Mouse (Mus musculus) CH12.LX (cell line): ENCODE measurements around the gene Cd300ld4. TPM values are rescaled to one million over a fixed set of nuclear protein-coding genes. Genes with fewer than 3 reads are reported as not detected.

Experiments
- DNase-seq: peaks from one replicate; pipeline ENCODE4 v3.0.0-alpha.2; 2013; ENCODE audit errors: extremely low read depth
- H3K27ac ChIP-seq: 2 replicates; pipeline ENCODE4 v1.5.1; 2012; ENCODE audit warnings: low read depth, mild to moderate bottlenecking, control low read depth, moderate library complexity; ENCODE audit not compliant: insufficient read depth
- H3K27me3 ChIP-seq: replicated peaks from 2 replicates; pipeline ENCODE3; 2012; ENCODE audit warnings: inconsistent platforms
- H3K36me3 ChIP-seq, 2 experiments: replicated peaks in 1 of 2; 2 replicates each; pipeline versions ENCODE3 to v1.6.1; 2012; ENCODE audit warnings: inconsistent platforms in 1 of 2, low read length in 1 of 2, mild to moderate bottlenecking in 1 of 2, mixed read lengths in 1 of 2, moderate library complexity in 1 of 2; ENCODE audit not compliant: control insufficient read depth in 1 of 2, insufficient read depth in 1 of 2
- H3K4me1 ChIP-seq, 2 experiments: 2 replicates each; pipeline ENCODE4 v1.6.1; 2012; ENCODE audit warnings: inconsistent platforms in 1 of 2, moderate library complexity in 1 of 2; ENCODE audit not compliant: insufficient read depth in 2 of 2, control insufficient read depth in 1 of 2
- H3K4me2 ChIP-seq: 2 replicates; pipeline ENCODE4 v1.6.1; 2012; ENCODE audit warnings: low read depth, mild to moderate bottlenecking, control low read depth; ENCODE audit not compliant: poor library complexity, insufficient read depth, severe bottlenecking
- H3K4me3 ChIP-seq, 3 experiments: fragments of 150-350 bp in 1 of 3; sonication (generic) in 1 of 3; replicated peaks in 1 of 3; 2 replicates each; pipeline versions ENCODE3 to v1.5.1; 2011 to 2012; ENCODE audit warnings: low read depth in 2 of 3, low read length in 2 of 3, mild to moderate bottlenecking in 2 of 3, moderate library complexity in 2 of 3, control low read depth in 1 of 3, improper control_type of control experiment in 1 of 3, inconsistent platforms in 1 of 3, mixed read lengths in 1 of 3; ENCODE audit not compliant: poor library complexity in 1 of 3
- H3K79me2 ChIP-seq: replicated peaks from 2 replicates; pipeline ENCODE4 v1.6.1; 2012; ENCODE audit warnings: mild to moderate bottlenecking, moderate library complexity; ENCODE audit not compliant: control insufficient read depth, poor library complexity, insufficient read depth, severe bottlenecking; ENCODE audit errors: extremely low read depth
- H3K9ac ChIP-seq: 2 replicates; pipeline ENCODE4 v1.6.1; 2012; ENCODE audit warnings: low read depth, mild to moderate bottlenecking, control low read depth, moderate library complexity; ENCODE audit not compliant: insufficient read depth
- H3K9me3 ChIP-seq: replicated peaks from 2 replicates; pipeline ENCODE3; 2012; ENCODE audit warnings: low read length, inconsistent platforms, mixed read lengths
- CHD1 ChIP-seq: IDR thresholded peaks from 2 replicates; pipeline ENCODE4 v1.6.1; 2012; ENCODE audit warnings: low read depth, low read length, improper control_type of control experiment, inconsistent platforms
- CHD2 ChIP-seq: IDR thresholded peaks from 2 replicates; pipeline ENCODE4 v1.6.1; 2011; ENCODE audit warnings: low read length, improper control_type of control experiment
- EP300 ChIP-seq: IDR thresholded peaks from 2 replicates; pipeline ENCODE4 v1.6.1; 2011; ENCODE audit warnings: low read length, improper control_type of control experiment
- ETS1 ChIP-seq: conservative IDR thresholded peaks from 2 replicates; pipeline ENCODE4 v1.6.1; 2012; ENCODE audit warnings: low read depth, mild to moderate bottlenecking, inconsistent platforms, low read length, improper control_type of control experiment, moderate library complexity
- JUND ChIP-seq: conservative IDR thresholded peaks from 2 replicates; pipeline ENCODE4 v1.6.1; 2011; ENCODE audit warnings: low read depth, low read length, improper control_type of control experiment
- KAT2A ChIP-seq: IDR thresholded peaks from 2 replicates; pipeline ENCODE4 v1.6.1; 2012; ENCODE audit warnings: low read length, improper control_type of control experiment, inconsistent platforms; ENCODE audit not compliant: insufficient replicate concordance
- MAFK ChIP-seq: IDR thresholded peaks from 2 replicates; pipeline ENCODE4 v1.6.1; 2011; ENCODE audit warnings: low read length, improper control_type of control experiment; ENCODE audit not compliant: insufficient replicate concordance
- MAX ChIP-seq: IDR thresholded peaks from 2 replicates; pipeline ENCODE4 v1.6.1; 2011; ENCODE audit warnings: low read length, improper control_type of control experiment
- MXI1 ChIP-seq: IDR thresholded peaks from 2 replicates; pipeline ENCODE4 v1.6.1; 2011; ENCODE audit warnings: mild to moderate bottlenecking, low read depth, low read length, improper control_type of control experiment
- MYC ChIP-seq: IDR thresholded peaks from 2 replicates; pipeline ENCODE4 v1.6.1; 2011; ENCODE audit warnings: low read depth, mild to moderate bottlenecking, improper control_type of control experiment, low read length
- NELFE ChIP-seq: IDR thresholded peaks from 2 replicates; pipeline ENCODE4 v1.6.1; 2011; ENCODE audit warnings: low read depth, low read length, improper control_type of control experiment
- NRF1 ChIP-seq: IDR thresholded peaks from 2 replicates; pipeline ENCODE4 v1.6.1; 2014; ENCODE audit warnings: low read depth, mild to moderate bottlenecking, inconsistent platforms, low read length, improper control_type of control experiment, moderate library complexity
- POLR2A ChIP-seq: IDR thresholded peaks from 2 replicates; pipeline ENCODE4 v1.6.1; 2011; ENCODE audit warnings: low read depth, mild to moderate bottlenecking, improper control_type of control experiment, low read length
- POLR2AphosphoS2 ChIP-seq: IDR thresholded peaks from 2 replicates; pipeline ENCODE4 v1.6.1; 2011; ENCODE audit warnings: low read depth, low read length, improper control_type of control experiment
- SMC3 ChIP-seq: IDR thresholded peaks from 2 replicates; pipeline ENCODE4 v1.6.1; 2011; ENCODE audit warnings: low read depth, low read length, improper control_type of control experiment
- TCF12 ChIP-seq: IDR thresholded peaks from 2 replicates; pipeline ENCODE4 v1.6.1; 2014; ENCODE audit warnings: low read depth, mild to moderate bottlenecking, inconsistent platforms, low read length, improper control_type of control experiment
- UBTF ChIP-seq: IDR thresholded peaks from 2 replicates; pipeline ENCODE4 v1.6.1; 2012; ENCODE audit warnings: low read depth, mild to moderate bottlenecking, inconsistent platforms, low read length, improper control_type of control experiment, moderate library complexity
- USF1 ChIP-seq: IDR thresholded peaks from 2 replicates; pipeline ENCODE4 v1.6.1; 2014; ENCODE audit warnings: low read depth, mild to moderate bottlenecking, inconsistent platforms, low read length, improper control_type of control experiment
- USF2 ChIP-seq: conservative IDR thresholded peaks from 2 replicates; pipeline ENCODE4 v1.6.1; 2011; ENCODE audit warnings: low read depth, low read length, improper control_type of control experiment
- ZC3H11A ChIP-seq: IDR thresholded peaks from 2 replicates; pipeline ENCODE4 v1.6.1; 2012; ENCODE audit warnings: low read depth, mild to moderate bottlenecking, inconsistent platforms, low read length, improper control_type of control experiment
- ZKSCAN1 ChIP-seq: IDR thresholded peaks from 2 replicates; pipeline ENCODE4 v1.6.1; 2012; ENCODE audit warnings: low read depth, inconsistent platforms, low read length, improper control_type of control experiment, borderline replicate concordance
- ZMIZ1 ChIP-seq: IDR thresholded peaks from 2 replicates; pipeline ENCODE4 v1.6.1; 2012; ENCODE audit warnings: low read depth, mild to moderate bottlenecking, inconsistent platforms, low read length, improper control_type of control experiment
- ZNF384 ChIP-seq: IDR thresholded peaks from 2 replicates; pipeline ENCODE4 v1.6.1; 2012; ENCODE audit warnings: low read depth, low read length, improper control_type of control experiment, inconsistent platforms
- dilution Hi-C: fragments of 300-500 bp; cut with MboI; formaldehyde crosslinking; loops from 2 replicates; pipeline ENCODE4 v1.14.3; 2020; ENCODE audit warnings: low sequenced_read_pairs; ENCODE audit not compliant: extremely low pct_unique_long_range_greater_than_20kb, extremely low pct_ligation_motif_present
- in situ Hi-C: fragments of 300-500 bp; cut with MboI; formaldehyde crosslinking; loops from 3 replicates; pipeline ENCODE4 v1.14.3; 2019; ENCODE audit warnings: low sequenced_read_pairs, low pct_ligation_motif_present, low pct_unique_long_range_greater_than_20kb, mixed read lengths
- polyA plus RNA-seq: library from polyadenylated mRNA; unstranded; fragments of >175 nt; gene quantifications from 2 replicates; pipeline ENCODE4 v1.2.1, GENCODE M21; 2012; ENCODE audit warnings: low read depth; ENCODE audit not compliant: insufficient read length
- total RNA-seq, 2 experiments: library from RNA; depleted of rRNA; stranded (reverse); fragments of 300-350 nt in 1 of 2; fragments of >200 nt in 1 of 2; gene quantifications; 2 replicates each; pipeline ENCODE4 v1.2.3; 2012 to 2014

The Cd300ld4 gene
- total and polyA plus RNA-seq, 3 experiments, result not detected

- no peak within 1 kb of the TSS for H3K27ac ChIP-seq
- H3K4me3 ChIP-seq, result no peak within 1 kb of the TSS
Measured at GRCm38 (mm10) chr11:115062077-115062476, 35.3 kb upstream of the Cd300ld4 start, which contains the start of gene Cd300e. Cd300e (minus strand) TSS chr11:115062177.

GRCm38 (mm10) chr11:115059797-115060196 is 33.0 kb upstream of the Cd300ld4 start:
- H3K27ac ChIP-seq, result no peak overlapping the region
- TF ChIP-seq MXI1 (no peak), KAT2A (no peak), EP300 (no peak), NELFE (no peak), CHD1 (no peak), JUND (no peak), ZC3H11A (no peak), ZKSCAN1 (no peak), SMC3 (no peak), UBTF (no peak), USF1 (no peak), ETS1 (no peak), ZNF384 (no peak)
- TF ChIP-seq, all 38 proteins: peak for 0
- no peaks in the 10 kb centered on the region for H3K9me3 ChIP-seq
- H3K36me3 ChIP-seq, result no peaks in the 10 kb centered on the region
- H3K9ac ChIP-seq, result no peak overlapping the region
- H3K4me1 ChIP-seq, result no peaks in the 10 kb centered on the region
- no peak for DNase-seq
- H3K4me3 ChIP-seq, result no peak overlapping the region
- peaks cover 83% of the 10 kb centered on the region for H3K27me3 ChIP-seq
- no peaks in the 10 kb centered on the region for H3K79me2 ChIP-seq
- no peak overlapping the region for H3K4me2 ChIP-seq
- dilution Hi-C loops, result no loop called here
- in situ Hi-C loops, result loop anchor here (10.0 kb wide), 1 partner anchor 55 kb away; the partner anchor contains the start of gene Cd300c2

More at GRCm38 (mm10) chr11:115062077-115062476, 35.3 kb upstream of the Cd300ld4 start, which contains the start of gene Cd300e:
- no peaks in the 10 kb centered on the region for H3K36me3 ChIP-seq
- no peak within 1 kb of the TSS for H3K4me2 ChIP-seq
- H3K4me1 ChIP-seq, result peaks cover 9 to 15% of the 10 kb centered on the region in 2 experiments
- peaks cover 80% of the 10 kb centered on the region for H3K27me3 ChIP-seq
- in situ Hi-C loops, result no loop called here
- TF ChIP-seq ZMIZ1 (no peak), CHD2 (no peak), MAFK (no peak), MAX (no peak), NRF1 (no peak), POLR2AphosphoS2 (no peak), MYC (no peak), KAT2A (no peak), USF2 (no peak), ZNF384 (no peak), TCF12 (no peak), POLR2A (no peak)
- no peak within 1 kb of the TSS for H3K9ac ChIP-seq
- DNase-seq, result no peak
- no peaks in the 10 kb centered on the region for H3K9me3 ChIP-seq
- dilution Hi-C loops, result no loop called here
- H3K79me2 ChIP-seq, result no peaks in the 10 kb centered on the region
